Mouse (Mus musculus) thymus, adult 2 months (tissue): ENCODE data around the gene Apeh.

ENCODE experiments used
- CTCF ChIP-seq: fragments of 200-500 bp; IDR thresholded peaks from 2 replicates; pipeline ENCODE4 v1.5.1; 2012; ENCODE audit warnings: mild to moderate bottlenecking, control low read depth, low read length, moderate library complexity, borderline replicate concordance; ENCODE audit not compliant: control insufficient read depth, poor library complexity, insufficient read depth; ENCODE audit errors: extremely low read depth
- POLR2A ChIP-seq: fragments of 200-500 bp; IDR thresholded peaks from 2 replicates; pipeline ENCODE4 v1.6.1; 2012; ENCODE audit warnings: mild to moderate bottlenecking, low read length, control low read depth, moderate library complexity; ENCODE audit not compliant: control insufficient read depth, poor library complexity, insufficient read depth; ENCODE audit errors: extremely low read depth

GRCm38 (mm10) chr9:108047601-108048565 lies 46.5 kb downstream of the Apeh start:
- TF ChIP-seq CTCF = no peak
- TF ChIP-seq POLR2A = no peak
